Mouse (Mus musculus) liver (tissue): ENCODE data around the gene Gm20671.
"Not testable (repeated sequence)": the region's sequence is repeated elsewhere in the genome, so short reads cannot be mapped to it uniquely, and the experiment has no call there.

Source experiments
- DNase-seq: peaks from one replicate; pipeline ENCODE4 v3.0.0-alpha.2; 2020; ENCODE audit warnings: mixed read lengths

Gene Gm20671

GRCm38 (mm10) chr5:32728300-32728699 lies 98.6 kb downstream of the Gm20671 start:
- no peak for DNase-seq

GRCm38 (mm10) chr5:32725397-32725796 lies 101.5 kb downstream of the Gm20671 start:
- DNase-seq: not testable (repeated sequence)

GRCm38 (mm10) chr5:32723981-32724380 lies 102.9 kb downstream of the Gm20671 start:
- no peak for DNase-seq

GRCm38 (mm10) chr5:32722711-32723110 lies 104.2 kb downstream of the Gm20671 start:
- DNase-seq: not testable (repeated sequence)

- no peak for DNase-seq
Observed at GRCm38 (mm10) chr5:32722263-32722662, 104.6 kb downstream of the Gm20671 start.

GRCm38 (mm10) chr5:32721316-32721715 lies 105.6 kb downstream of the Gm20671 start:
- no peak for DNase-seq

GRCm38 (mm10) chr5:32720416-32720815 lies 106.5 kb downstream of the Gm20671 start:
- no peak for DNase-seq

- DNase-seq: peak; percentile 53
Observed at GRCm38 (mm10) chr5:32718916-32719315, 108.0 kb downstream of the Gm20671 start.

- DNase-seq: peak; percentile 19
Observed at GRCm38 (mm10) chr5:32717726-32718125, 109.2 kb downstream of the Gm20671 start.

- DNase-seq: peak; percentile 90
Observed at GRCm38 (mm10) chr5:32713703-32714467, 113.0 kb downstream of the Gm20671 start.

- DNase-seq: no peak
Observed at GRCm38 (mm10) chr5:32713042-32713702, 113.7 kb downstream of the Gm20671 start.

GRCm38 (mm10) chr5:32712221-32713041 lies 114.5 kb downstream of the Gm20671 start:
- no peak for DNase-seq

- DNase-seq: no peak
Observed at GRCm38 (mm10) chr5:32711485-32711884, 115.4 kb downstream of the Gm20671 start.

GRCm38 (mm10) chr5:32706226-32706780 lies 120.6 kb downstream of the Gm20671 start:
- no peak for DNase-seq

- DNase-seq: no peak
Observed at GRCm38 (mm10) chr5:32697208-32697867, 129.6 kb downstream of the Gm20671 start.

- no peak for DNase-seq
Observed at GRCm38 (mm10) chr5:32693411-32693810, 133.5 kb downstream of the Gm20671 start.
